ENCODE assay signal across 10 mouse cellular contexts in the genomic region with DNA sequence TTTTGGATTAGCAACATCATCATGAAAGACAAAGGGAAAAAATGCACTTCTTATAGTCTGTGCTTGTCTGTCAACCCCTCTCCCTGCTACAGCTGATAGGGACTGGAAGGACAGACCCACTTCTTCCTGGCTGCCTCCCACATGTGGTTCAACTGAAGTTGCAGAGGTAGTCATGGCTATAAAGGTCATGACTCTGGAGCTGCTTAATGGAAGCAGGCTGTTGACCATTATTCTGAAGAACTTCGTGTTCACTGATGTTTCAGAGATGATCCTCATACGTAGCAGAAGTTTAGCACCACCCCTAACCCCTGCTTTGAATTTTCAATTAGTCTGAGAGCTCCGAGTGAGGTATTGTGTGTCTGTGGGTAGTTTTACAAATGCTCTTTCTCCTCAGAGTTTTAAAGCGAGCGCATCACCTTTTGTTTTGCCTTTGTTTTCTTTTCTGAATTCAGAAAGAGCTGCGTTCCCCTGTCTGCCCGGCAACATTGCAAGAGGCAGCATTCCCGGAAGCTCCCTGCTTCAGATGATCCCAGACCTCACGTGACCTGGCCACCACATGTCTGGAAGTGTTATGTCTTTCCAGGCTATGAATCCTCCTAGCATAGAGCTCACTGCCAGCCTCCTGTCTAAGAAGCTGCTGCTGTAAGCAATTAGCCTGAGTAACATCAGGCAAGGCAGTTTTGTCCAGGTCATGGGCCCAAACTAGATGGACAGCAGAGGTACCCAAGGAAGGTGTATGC. TPM values are rescaled to one million over a fixed set of nuclear protein-coding genes. Genes with fewer than 3 reads are reported as not detected.
DNase-seq lines count a peak whose midpoint lies in the region; ATAC-seq and TF ChIP-seq lines count a peak whose summit lies in the region.
"Had no signal": no experiment of that assay in that cellular context is flagged by ENCODE, and none has a peak within 500 bp of the region (broad histone marks: within the 10 kb centered on the region; RNA-seq: fewer than 3 reads in every experiment).

No protein-coding gene starts in this region.

- H3K4me2 ChIP-seq in liver, embryonic 11.5 days, result no peak overlapping the region

- H3K9ac ChIP-seq in liver, embryonic 11.5 days (ENCODE audit: low read depth, low read length), result no peak overlapping the region
- H3K9ac ChIP-seq: liver, embryonic 14.5 days had no signal

- H3K9me3 ChIP-seq in liver, embryonic 11.5 days (ENCODE audit: control insufficient read depth, low read length), result no peaks in the 10 kb centered on the region

- peak overlapping the region; percentile 37 for H3K4me3 ChIP-seq in gastrocnemius, adult 2 months
- no peak overlapping the region for H3K4me3 ChIP-seq in liver, embryonic 11.5 days (ENCODE audit: low read depth, low read length)

- WGBS in liver, embryonic 11.5 days, result 69% methylated on average over 9 of the region's 9 CpGs

- no peaks in the 10 kb centered on the region for H3K36me3 ChIP-seq in liver, embryonic 11.5 days (ENCODE audit: control insufficient read depth, insufficient read depth, low read length)

- H3K4me1 ChIP-seq in liver, embryonic 11.5 days (replicated peaks; ENCODE audit: control insufficient read depth, insufficient read depth, low read length), result no peaks in the 10 kb centered on the region

- ATAC-seq in activated CD4-positive, CD25-positive, alpha-beta regulatory T cell, adult 4 months, result no peak
- no peak for ATAC-seq in megakaryocyte-erythroid progenitor cell, adult 5-6 weeks (replicated peaks; ENCODE audit: low FRiP score, low TSS enrichment, poor library complexity, severe bottlenecking)
- no peak for ATAC-seq in liver, embryonic 11.5 days (replicated peaks; ENCODE audit: low FRiP score)

- DNase-seq in heart, postnatal 4 days, result peak; percentile 20
- no peak for DNase-seq in heart, postnatal 25 days (ENCODE audit: low spot score)
- peak; percentile 26 for DNase-seq in Muller cell, postnatal 12 days (ENCODE audit: inconsistent ontology term)
- DNase-seq in gastrocnemius, adult 2 months, result peak; percentile 61
- DNase-seq in lung, postnatal 4 days, result peak; percentile 25 to 61
- DNase-seq in liver, embryonic 11.5 days (ENCODE audit: low spot score), result no peak
- DNase-seq: cerebellum, adult 9-11 months had no signal

- intact Hi-C loops in heart, postnatal 25 days (cut with DNase I), result no loop called here
- intact Hi-C loops in gastrocnemius, adult 2 months (cut with DNase I), result no loop called here

- no peaks in the 10 kb centered on the region for H3K27me3 ChIP-seq in liver, embryonic 11.5 days (replicated peaks; ENCODE audit: control insufficient read depth, insufficient read depth, low read length)

- no peak for TF ChIP-seq CTCF in gastrocnemius, adult 2 months (IDR thresholded peaks at IDR 0.05)

- H3K27ac ChIP-seq in gastrocnemius, adult 2 months, result peak overlapping the region; percentile 1; the same call in 1 of the 2 replicates
- no peak overlapping the region for H3K27ac ChIP-seq in liver, embryonic 11.5 days (ENCODE audit: low read depth, low read length)
- H3K27ac ChIP-seq: liver, embryonic 14.5 days had no signal

RNA-seq across cellular contexts. Expression of a gene that starts 20.2 kb away (rescaled TPM):
- total RNA-seq in heart, postnatal 4 days (2021), result 10 to 100 TPM; 25.4 to 29.1 TPM
- 10 to 100 TPM; 20.6 to 20.7 TPM for total RNA-seq in heart, postnatal 25 days (2021)
- total RNA-seq in gastrocnemius, adult 2 months (2021), result 10 to 100 TPM; 18.1 to 18.5 TPM
- polyA plus RNA-seq in activated CD4-positive, CD25-positive, alpha-beta regulatory T cell, adult 4 months (2017; shearing (Covaris generic)), result 10 to 100 TPM; 12.8 to 15.0 TPM
- total RNA-seq in megakaryocyte-erythroid progenitor cell, adult 5-6 weeks (2014; fragmentation: Nextera tagmentation), result 40.5 and 55.1 TPM in 2 replicates
- 41.1 and 41.6 TPM in 2 replicates for total RNA-seq in megakaryocyte-erythroid progenitor cell, adult 5-6 weeks (2017)
- 26.4 and 29.6 TPM in 2 replicates for polyA plus RNA-seq in liver, embryonic 11.5 days (2014; fragmentation: Nextera tagmentation; extraction: Ambion mirVana)

Comparison
In these comparisons a context has a peak if more than half of its experiments do, and no peak if none do; other contexts are left out.
1. DNase-seq: peak in heart, postnatal 4 days (single experiment), Muller cell, postnatal 12 days (single experiment), gastrocnemius, adult 2 months (single experiment) and lung, postnatal 4 days (2 of 2); none in heart, postnatal 25 days (single experiment) and liver, embryonic 11.5 days (single experiment).